Mouse (Mus musculus) spleen, adult 2 months (tissue): Measurements from ENCODE around the gene Idh1.

Experiments
- CTCF ChIP-seq: fragments of 200-500 bp; IDR thresholded peaks from 2 replicates; pipeline ENCODE4 v1.5.1; 2011; ENCODE audit warnings: mild to moderate bottlenecking, inconsistent platforms; ENCODE audit not compliant: insufficient read depth, insufficient read length, insufficient replicate concordance; ENCODE audit errors: extremely low read depth
- POLR2A ChIP-seq: fragments of 200-500 bp; IDR thresholded peaks from 2 replicates; pipeline ENCODE4 v1.6.1; 2011; ENCODE audit warnings: low read depth, low read length, inconsistent platforms

GRCm38 (mm10) chr1:65169536-65169935 lies 16.8 kb downstream of the Idh1 start:
- TF ChIP-seq CTCF = no peak
- TF ChIP-seq POLR2A = no peak
